In the genomic region with DNA sequence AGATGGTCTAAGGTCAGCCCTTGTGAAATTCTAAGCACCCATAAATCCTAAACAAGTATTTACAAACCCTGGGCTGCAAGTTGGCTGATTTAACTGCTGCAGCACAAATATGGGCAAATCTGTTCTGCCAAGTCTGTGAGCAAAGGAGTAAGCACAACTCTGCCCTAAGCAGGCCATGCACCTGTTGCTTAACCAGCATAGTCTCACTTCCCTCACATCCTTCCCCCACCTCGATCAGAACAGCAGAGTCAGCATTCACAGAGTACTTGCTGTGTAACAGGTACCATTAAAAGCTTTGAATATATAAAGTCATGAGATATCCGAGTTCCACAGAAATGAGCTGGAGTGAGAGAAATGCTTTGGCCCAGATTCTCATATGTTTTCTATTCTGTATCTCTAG, we compare ENCODE assay signal across 21 mouse cellular contexts.
DNase-seq lines count a peak whose midpoint lies in the region; ATAC-seq and TF ChIP-seq lines count a peak whose summit lies in the region.
"Had no signal": no experiment of that assay in that cellular context is flagged by ENCODE, and none has a peak within 500 bp of the region (broad histone marks: within the 10 kb centered on the region; RNA-seq: fewer than 3 reads in every experiment).

No protein-coding gene starts in this region.

- H3K27me3 ChIP-seq in midbrain, embryonic 11.5 days (ENCODE audit: control insufficient read depth, insufficient read depth, low read length) = no peaks in the 10 kb centered on the region
- H3K27me3 ChIP-seq in midbrain, embryonic 16.5 days (ENCODE audit: control insufficient read depth, insufficient read depth, low read depth, low read length) = no peaks in the 10 kb centered on the region
- H3K27me3 ChIP-seq in splenic B cell, adult 2 months (ENCODE audit: control insufficient read depth, insufficient read depth, low read length, poor library complexity, severe bottlenecking) = no peaks in the 10 kb centered on the region
- H3K27me3 ChIP-seq: embryonic facial prominence, embryonic 12.5 days; forebrain, embryonic 12.5 days had no signal

- in situ Hi-C loops in ES-E14 (cut with MboI; ENCODE audit: low sequenced_read_pairs in 2 of 2, unreplicated experiment in 2 of 2) = no loop called here

- WGBS in midbrain, embryonic 11.5 days = 90% methylated on average over 2 of the region's 2 CpGs
- WGBS in midbrain, embryonic 16.5 days = 95% methylated on average over 2 of the region's 2 CpGs

- H3K9me3 ChIP-seq in midbrain, embryonic 11.5 days (ENCODE audit: control insufficient read depth, low read length) = no peaks in the 10 kb centered on the region
- no peaks in the 10 kb centered on the region for H3K9me3 ChIP-seq in midbrain, embryonic 16.5 days (replicated peaks; ENCODE audit: control insufficient read depth, low read length, poor library complexity, severe bottlenecking)
- H3K9me3 ChIP-seq in ES-E14 (ENCODE audit: control insufficient read depth, insufficient read depth, low read depth, low read length) = no peaks in the 10 kb centered on the region
- H3K9me3 ChIP-seq: embryonic facial prominence, embryonic 10.5 days; embryonic facial prominence, embryonic 12.5 days; forebrain, embryonic 12.5 days had no signal

- H3K27ac ChIP-seq in layer of hippocampus, adult 2 months = peak overlapping the region; percentile 23; the same call in 1 of the 2 replicates
- H3K27ac ChIP-seq in midbrain, embryonic 11.5 days (ENCODE audit: low read depth, low read length) = no peak overlapping the region
- H3K27ac ChIP-seq in midbrain, embryonic 16.5 days (ENCODE audit: low read length) = no peak overlapping the region
- H3K27ac ChIP-seq in ES-E14 (ENCODE audit: insufficient read depth, low read depth, low read length, poor library complexity, severe bottlenecking) = no peak overlapping the region
- H3K27ac ChIP-seq: embryonic facial prominence, embryonic 10.5 days; embryonic facial prominence, embryonic 12.5 days; forebrain, embryonic 12.5 days had no signal

- 0 out of 2 replicates have a peak, but pooled peaks cover 2% of the 10 kb centered on the region for H3K36me3 ChIP-seq in midbrain, embryonic 11.5 days (ENCODE audit: control insufficient read depth, insufficient read depth, low read length)
- H3K36me3 ChIP-seq in midbrain, embryonic 16.5 days (ENCODE audit: control insufficient read depth, insufficient read depth, low read length) = no peaks in the 10 kb centered on the region
- no peaks in the 10 kb centered on the region for H3K36me3 ChIP-seq in ES-E14 (ENCODE audit: control insufficient read depth, insufficient read depth, low read length, poor library complexity, severe bottlenecking)
- H3K36me3 ChIP-seq in splenic B cell, adult 2 months (ENCODE audit: control insufficient read depth, insufficient read depth, low read length, poor library complexity, severe bottlenecking) = peaks cover 6% of the 10 kb centered on the region; the same call in 1 of the 2 replicates
- H3K36me3 ChIP-seq: embryonic facial prominence, embryonic 12.5 days had no signal

- no peak overlapping the region for H3K9ac ChIP-seq in midbrain, embryonic 11.5 days (ENCODE audit: low read length)
- H3K9ac ChIP-seq in midbrain, embryonic 16.5 days (ENCODE audit: low read depth, low read length) = no peak overlapping the region
- no peak overlapping the region for H3K9ac ChIP-seq in ES-E14 (ENCODE audit: insufficient read depth, low read depth, low read length, poor library complexity, severe bottlenecking)
- H3K9ac ChIP-seq: embryonic facial prominence, embryonic 12.5 days; forebrain, embryonic 12.5 days had no signal

- no peak for ATAC-seq in midbrain, embryonic 11.5 days (ENCODE audit: low FRiP score)
- ATAC-seq in midbrain, embryonic 16.5 days = no peak
- ATAC-seq: forebrain, embryonic 14.5 days; forebrain, embryonic 16.5 days had no signal

- no peak for DNase-seq in layer of hippocampus, adult 2 months (ENCODE audit: low spot score in 2 of 2)
- no peak for DNase-seq in layer of hippocampus, adult 18-20 months (ENCODE audit: low spot score in 2 of 2)
- DNase-seq in midbrain, embryonic 11.5 days (ENCODE audit: low spot score, missing footprints) = peak; percentile 12
- no peak for DNase-seq in ES-E14 (ENCODE audit: low read depth, low spot score)
- peak; percentile 8 for DNase-seq in splenic B cell, adult 2 months (ENCODE audit: low read depth, low spot score)
- no peak for DNase-seq in frontal cortex, postnatal 25 days (ENCODE audit: low spot score in 2 of 2)
- DNase-seq in urinary bladder, postnatal 10 days (ENCODE audit: low spot score) = no peak
- DNase-seq: adrenal gland, adult 8-10 months; adrenal gland, postnatal 14 days; adrenal gland, postnatal 36 days; cerebellum, adult 11-12 months; cerebellum, adult 2 months; cerebellum, adult 9-10 months; cerebellum, postnatal 10 days; cerebellum, postnatal 25 days had no signal

- no peak overlapping the region for H3K4me3 ChIP-seq in layer of hippocampus, adult 2 months
- H3K4me3 ChIP-seq in midbrain, embryonic 11.5 days (ENCODE audit: low read depth, low read length) = no peak overlapping the region
- no peak overlapping the region for H3K4me3 ChIP-seq in midbrain, embryonic 16.5 days (ENCODE audit: low read depth, low read length)
- no peak overlapping the region for H3K4me3 ChIP-seq in ES-E14 (ENCODE audit: insufficient read depth in 1 of 2, low read depth in 1 of 2, low read length in 2 of 2, poor library complexity in 1 of 2, severe bottlenecking in 1 of 2)
- H3K4me3 ChIP-seq: embryonic facial prominence, embryonic 10.5 days; embryonic facial prominence, embryonic 12.5 days; forebrain, embryonic 12.5 days had no signal

- H3K4me2 ChIP-seq in midbrain, embryonic 11.5 days = no peak overlapping the region
- H3K4me2 ChIP-seq in midbrain, embryonic 16.5 days (ENCODE audit: low read length) = no peak overlapping the region
- H3K4me2 ChIP-seq: embryonic facial prominence, embryonic 12.5 days; forebrain, embryonic 12.5 days had no signal

- TF ChIP-seq CTCF in layer of hippocampus, adult 2 months (conservative IDR thresholded peaks at IDR 0.05) = no peak

- H3K4me1 ChIP-seq in midbrain, embryonic 11.5 days (ENCODE audit: control insufficient read depth, insufficient read depth, low read length) = no peaks in the 10 kb centered on the region
- no peaks in the 10 kb centered on the region for H3K4me1 ChIP-seq in midbrain, embryonic 16.5 days (ENCODE audit: control insufficient read depth, insufficient read depth, low read length)
- H3K4me1 ChIP-seq in ES-E14 (ENCODE audit: control insufficient read depth in 2 of 2, insufficient read depth in 2 of 2, low read length in 2 of 2, poor library complexity in 1 of 2) = no peaks in the 10 kb centered on the region
- H3K4me1 ChIP-seq: embryonic facial prominence, embryonic 10.5 days; embryonic facial prominence, embryonic 12.5 days; forebrain, embryonic 12.5 days had no signal

TF ChIP-seq in ES-E14, 5 proteins besides CTCF, POLR2A, EP300 and RAD21:
- TF ChIP-seq ZNF384 (IDR thresholded peaks at IDR 0.05; ENCODE audit: low read depth, low read length) (no peak), MAFK (IDR thresholded peaks at IDR 0.05; ENCODE audit: insufficient read depth, low read depth, low read length) (0 out of 2 replicates have a peak, but pooled peaks have one; percentile 22)

Comparison
In these comparisons a context has a peak if more than half of its experiments do, and no peak if none do; other contexts are left out.
1. DNase-seq: peak in midbrain, embryonic 11.5 days (single experiment) and splenic B cell, adult 2 months (single experiment); none in layer of hippocampus, adult 2 months (0 of 2), layer of hippocampus, adult 18-20 months (0 of 2), ES-E14 (single experiment), frontal cortex, postnatal 25 days (0 of 2) and urinary bladder, postnatal 10 days (single experiment).